Mouse (Mus musculus) G1E (cell line): Measurements from ENCODE around the gene N4bp2l2.

Experiments used
- CTCF ChIP-seq: IDR thresholded peaks from 2 replicates; pipeline ENCODE4 v1.5.1; 2012; ENCODE audit warnings: low read depth, low read length, inconsistent platforms, mixed read lengths
- GATA1 ChIP-seq: IDR thresholded peaks from 2 replicates; pipeline ENCODE4 v1.6.1; 2012; ENCODE audit warnings: borderline replicate concordance, low read length, inconsistent platforms, mixed read lengths
- POLR2AphosphoS5 ChIP-seq: IDR thresholded peaks from 2 replicates; pipeline ENCODE4 v1.6.1; 2012; ENCODE audit warnings: low read depth, low read length, inconsistent platforms; ENCODE audit not compliant: insufficient replicate concordance
- TAL1 ChIP-seq: conservative IDR thresholded peaks from 2 replicates; pipeline ENCODE4 v1.6.1; 2012; ENCODE audit warnings: low read depth, low read length, inconsistent platforms, mixed read lengths

DNA sequence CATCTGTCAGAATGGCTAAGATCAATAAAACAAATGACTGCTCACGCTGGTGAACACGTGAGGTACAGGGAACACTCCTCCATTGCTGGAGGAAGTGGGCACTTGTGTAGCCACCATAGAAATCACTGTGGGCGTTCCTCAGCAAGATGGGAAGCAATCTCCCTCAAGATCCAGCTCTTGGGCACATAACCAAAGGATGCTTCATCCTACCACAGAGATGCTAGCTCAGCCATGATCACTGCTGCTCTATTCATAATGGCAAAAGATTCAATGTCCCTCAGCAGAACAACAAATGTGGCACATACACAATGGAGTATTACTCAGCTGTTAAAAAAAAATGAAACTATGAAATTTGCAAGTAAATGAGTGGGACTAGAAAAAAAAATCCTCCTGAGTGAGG, 49.3 kb downstream of the N4bp2l2 start:
- TF ChIP-seq TAL1 (no peak), CTCF (no peak), GATA1 (no peak), POLR2AphosphoS5 (no peak)
